Mouse (Mus musculus) E14TG2a.4 (cell line): ENCODE data around the gene Vamp4.

Experiments
- H3K27me3 ChIP-seq: 2 replicates; pipeline ENCODE4 v1.6.1; 2014; ENCODE audit warnings: low read length, control low read depth; ENCODE audit not compliant: insufficient read depth
- H3K36me3 ChIP-seq: 2 replicates; pipeline ENCODE4 v1.6.1; 2014; ENCODE audit warnings: low read length, control low read depth; ENCODE audit not compliant: insufficient read depth
- H3K4me1 ChIP-seq: replicated peaks from 2 replicates; pipeline ENCODE4 v1.6.1; 2014; ENCODE audit warnings: low read depth, low read length, control low read depth
- H3K4me3 ChIP-seq: replicated peaks from 2 replicates; pipeline ENCODE4 v1.5.1; 2014; ENCODE audit warnings: mild to moderate bottlenecking, low read length
- H3K9me3 ChIP-seq: 2 replicates; pipeline ENCODE4 v1.6.1; 2014; ENCODE audit warnings: low read length, control low read depth
- CTCF ChIP-seq: conservative IDR thresholded peaks from 2 replicates; pipeline ENCODE4 v1.5.1; 2014; ENCODE audit warnings: low read length
- NANOG ChIP-seq: IDR thresholded peaks from 2 replicates; pipeline ENCODE4 v1.6.1; 2014; ENCODE audit warnings: borderline replicate concordance, low read length, mixed read lengths
- POU5F1 ChIP-seq: IDR thresholded peaks from 2 replicates; pipeline ENCODE4 v1.6.1; 2014; ENCODE audit warnings: low read length, borderline replicate concordance

Gene Vamp4

DNA sequence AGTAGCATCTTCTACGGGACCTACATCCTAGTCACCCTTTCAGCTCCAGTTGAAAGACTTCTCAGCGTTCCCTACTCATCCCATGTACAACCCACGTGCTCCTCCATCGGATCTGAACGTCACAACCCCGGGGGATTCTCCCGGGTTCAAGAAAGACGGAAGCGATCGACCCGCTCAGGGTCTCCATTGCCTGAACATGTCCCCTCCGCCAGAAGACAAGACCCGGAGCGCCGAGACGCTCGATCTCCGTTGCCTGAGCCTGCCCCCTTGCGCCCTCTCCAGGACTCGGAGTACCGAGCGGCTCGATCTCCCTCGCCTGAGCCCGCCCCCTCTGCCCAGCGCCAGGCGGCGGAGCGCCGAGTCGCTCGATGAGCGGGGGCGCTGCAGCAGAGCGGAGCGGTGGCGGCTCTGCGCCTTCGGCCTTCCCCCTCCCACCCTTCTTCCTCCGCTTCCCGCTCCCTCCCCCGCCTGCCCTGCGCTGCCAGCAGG lies at the start of gene Vamp4:
Gene Vamp4, plus strand, starts transcription at position 256 of the 489 bp plus-strand sequence.
- Histone ChIP-seq H3K9me3 (no peaks in the 10 kb centered on the region), H3K4me1 (peaks cover 12% of the 10 kb centered on the region), H3K36me3 (no peaks in the 10 kb centered on the region), H3K4me3 (peak within 1 kb of the TSS; percentile 95), H3K27me3 (peaks cover 13% of the 10 kb centered on the region)
- TF ChIP-seq CTCF (no peak), POU5F1 (no peak), NANOG (no peak)

DNA sequence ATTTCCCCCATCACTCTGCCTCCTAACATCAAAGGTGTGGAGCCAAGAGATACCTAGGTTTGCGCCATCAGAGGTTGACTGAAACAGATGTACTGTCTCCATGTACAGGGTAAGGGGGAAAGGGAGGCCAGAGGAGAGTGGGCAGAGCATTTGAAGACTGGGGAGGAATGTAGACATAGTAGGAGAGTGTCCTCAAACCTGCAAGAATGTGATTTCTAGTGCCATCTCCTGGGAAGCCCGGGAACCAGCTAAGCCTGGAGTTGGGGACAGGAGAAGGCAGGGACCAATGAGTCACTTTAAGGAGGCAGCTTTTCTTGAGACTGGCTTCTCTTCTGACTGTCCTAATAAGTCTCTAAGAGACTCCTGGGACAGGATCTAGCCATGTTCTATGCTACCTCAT lies 40.7 kb upstream of the Vamp4 start:
- Histone ChIP-seq H3K4me3 (no peak overlapping the region), H3K36me3 (peaks cover 20% of the 10 kb centered on the region)

GRCm38 (mm10) chr1:162530666-162531065 lies 39.6 kb upstream of the Vamp4 start:
- H3K4me3 ChIP-seq, result no peak overlapping the region
- H3K36me3 ChIP-seq, result peaks cover 30% of the 10 kb centered on the region
- H3K9me3 ChIP-seq, result peaks cover 6% of the 10 kb centered on the region; the same call in 1 of the 2 replicates
- TF ChIP-seq POU5F1 (no peak), NANOG (no peak), CTCF (no peak)
- H3K4me1 ChIP-seq, result no peaks in the 10 kb centered on the region
- H3K27me3 ChIP-seq, result no peaks in the 10 kb centered on the region

More for the DNA sequence above, 40.7 kb upstream of the Vamp4 start:
- H3K4me1 ChIP-seq, result no peaks in the 10 kb centered on the region
- TF ChIP-seq CTCF (no peak), NANOG (no peak), POU5F1 (no peak)
- H3K9me3 ChIP-seq, result peaks cover 6% of the 10 kb centered on the region; the same call in 1 of the 2 replicates
- no peaks in the 10 kb centered on the region for H3K27me3 ChIP-seq

GRCm38 (mm10) chr1:162531584-162531983 lies 38.7 kb upstream of the Vamp4 start:
- peaks cover 39% of the 10 kb centered on the region for H3K36me3 ChIP-seq
- H3K27me3 ChIP-seq, result no peaks in the 10 kb centered on the region
- peaks cover 6% of the 10 kb centered on the region; the same call in 1 of the 2 replicates for H3K9me3 ChIP-seq
- no peak overlapping the region for H3K4me3 ChIP-seq
- TF ChIP-seq NANOG (no peak), CTCF (peak; percentile 51), POU5F1 (no peak)
- no peaks in the 10 kb centered on the region for H3K4me1 ChIP-seq

- no peaks in the 10 kb centered on the region for H3K4me1 ChIP-seq
- peaks cover 47% of the 10 kb centered on the region for H3K36me3 ChIP-seq
- H3K9me3 ChIP-seq, result peaks cover 6% of the 10 kb centered on the region; the same call in 1 of the 2 replicates
- TF ChIP-seq POU5F1 (no peak), CTCF (no peak), NANOG (no peak)
- H3K4me3 ChIP-seq, result no peak overlapping the region
- H3K27me3 ChIP-seq, result no peaks in the 10 kb centered on the region
Measured at GRCm38 (mm10) chr1:162532330-162532729, 38.0 kb upstream of the Vamp4 start.

- no peak overlapping the region for H3K4me3 ChIP-seq
- H3K4me1 ChIP-seq, result peaks cover 4% of the 10 kb centered on the region; the same call in 1 of the 2 replicates
- H3K27me3 ChIP-seq, result no peaks in the 10 kb centered on the region
- peaks cover 61% of the 10 kb centered on the region for H3K36me3 ChIP-seq
- 0 out of 2 replicates have a peak, but pooled peaks cover under 1% of the 10 kb centered on the region for H3K9me3 ChIP-seq
- no peak for TF ChIP-seq NANOG
- no peak for TF ChIP-seq POU5F1
- TF ChIP-seq CTCF, result no peak
Measured at GRCm38 (mm10) chr1:162533766-162534560, 36.4 kb upstream of the Vamp4 start.

GRCm38 (mm10) chr1:162543231-162543630 lies 27.1 kb upstream of the Vamp4 start:
- H3K4me1 ChIP-seq, result peaks cover 46% of the 10 kb centered on the region

GRCm38 (mm10) chr1:162547607-162548006 lies 22.7 kb upstream of the Vamp4 start:
- H3K4me1 ChIP-seq, result peaks cover 49% of the 10 kb centered on the region
- H3K9me3 ChIP-seq, result no peaks in the 10 kb centered on the region
- TF ChIP-seq POU5F1 (no peak), CTCF (no peak), NANOG (no peak)
- H3K27me3 ChIP-seq, result peaks cover 5% of the 10 kb centered on the region; the same call in 1 of the 2 replicates
- peaks cover 39% of the 10 kb centered on the region for H3K36me3 ChIP-seq
- H3K4me3 ChIP-seq, result peak overlapping the region; percentile 86

More at GRCm38 (mm10) chr1:162543231-162543630, 27.1 kb upstream of the Vamp4 start:
- Histone ChIP-seq H3K36me3 (peaks cover 82% of the 10 kb centered on the region), H3K4me3 (no peak overlapping the region), H3K9me3 (no peaks in the 10 kb centered on the region), H3K27me3 (peaks cover 5% of the 10 kb centered on the region; the same call in 1 of the 2 replicates)
- TF ChIP-seq CTCF (no peak), NANOG (no peak)
